10 mouse cellular contexts compared by ENCODE assay signal in genomic region chr3:84461687-84462086, GRCm38 (mm10). TPM values are rescaled to one million over a fixed set of nuclear protein-coding genes. Genes with fewer than 3 reads are reported as not detected.
DNase-seq lines count a peak whose midpoint lies in the region; ATAC-seq and TF ChIP-seq lines count a peak whose summit lies in the region.
"Had no signal": no experiment of that assay in that cellular context is flagged by ENCODE, and none has a peak within 500 bp of the region (broad histone marks: within the 10 kb centered on the region; RNA-seq: fewer than 3 reads in every experiment).

No protein-coding gene starts in this region.

- no peaks in the 10 kb centered on the region for H3K79me2 ChIP-seq in MEL (ENCODE audit: control insufficient read depth, insufficient read depth, low read length, poor library complexity)

- intact Hi-C loops in heart, postnatal 25 days (cut with DNase I) = no loop called here

- DNase-seq in heart, postnatal 25 days (ENCODE audit: low spot score) = no peak
- no peak for DNase-seq in MEL (ENCODE audit: low read depth, low spot score)
- no peak for DNase-seq in liver, embryonic 11.5 days (ENCODE audit: low spot score)
- DNase-seq in adrenal gland, adult 8-10 months = no peak
- DNase-seq in left cerebral cortex, adult 9 months (ENCODE audit: low spot score in 2 of 2) = no peak
- DNase-seq in frontal cortex, postnatal 14 days (ENCODE audit: low spot score in 2 of 2) = no peak
- DNase-seq: cerebellum, adult 9-10 months; right cerebral cortex, postnatal 25 days had no signal

- H3K27me3 ChIP-seq in heart, embryonic 16.5 days (ENCODE audit: control insufficient read depth, insufficient read depth, low read length) = no peaks in the 10 kb centered on the region; the same call in none of the 2 replicates
- no peaks in the 10 kb centered on the region for H3K27me3 ChIP-seq in MEL (ENCODE audit: control insufficient read depth in 1 of 2, insufficient read depth in 2 of 2, low read length in 2 of 2)
- no peaks in the 10 kb centered on the region for H3K27me3 ChIP-seq in embryonic facial prominence, embryonic 12.5 days
- H3K27me3 ChIP-seq in liver, embryonic 11.5 days (replicated peaks; ENCODE audit: control insufficient read depth, insufficient read depth, low read length) = 0 out of 2 replicates have a peak, but pooled peaks cover 2% of the 10 kb centered on the region

- no peak overlapping the region for H3K9ac ChIP-seq in heart, embryonic 16.5 days (ENCODE audit: low read length)
- H3K9ac ChIP-seq in MEL (ENCODE audit: control insufficient read depth, low read depth, low read length, poor library complexity, severe bottlenecking) = no peak overlapping the region
- no peak overlapping the region for H3K9ac ChIP-seq in embryonic facial prominence, embryonic 12.5 days
- H3K9ac ChIP-seq in liver, embryonic 11.5 days (ENCODE audit: low read depth, low read length) = peak overlapping the region; percentile 8; the same call in 1 of the 2 replicates

- TF ChIP-seq EP300 in MEL (IDR thresholded peaks at IDR 0.05; ENCODE audit: low read depth in 1 of 2, low read length in 2 of 2) = no peak

- H3K27ac ChIP-seq in heart, embryonic 16.5 days (ENCODE audit: low read length) = peak overlapping the region; percentile 48
- H3K27ac ChIP-seq in MEL (ENCODE audit: control insufficient read depth, low read depth, low read length) = peak overlapping the region; percentile 75
- 0 out of 2 replicates have a peak overlapping the region, but pooled peaks have one; percentile 9 for H3K27ac ChIP-seq in embryonic facial prominence, embryonic 12.5 days
- H3K27ac ChIP-seq in liver, embryonic 11.5 days (ENCODE audit: low read depth, low read length) = peak overlapping the region; percentile 82

- no peak for TF ChIP-seq CTCF in MEL (IDR thresholded peaks at IDR 0.05 in 2 of 3, conservative IDR thresholded peaks at IDR 0.05 in 1 of 3; ENCODE audit: control insufficient read depth in 1 of 3, insufficient read depth in 1 of 3, low read depth in 2 of 3, low read length in 3 of 3, poor library complexity in 1 of 3, severe bottlenecking in 1 of 3)

- no peaks in the 10 kb centered on the region for H3K36me3 ChIP-seq in heart, embryonic 16.5 days (ENCODE audit: control insufficient read depth, insufficient read depth)
- H3K36me3 ChIP-seq in MEL (ENCODE audit: control insufficient read depth in 1 of 2, insufficient read depth in 2 of 2, low read length in 2 of 2) = peaks cover 0 to 19% of the 10 kb centered on the region in 2 experiments; a peak in 2 of 4 replicates
- H3K36me3 ChIP-seq in embryonic facial prominence, embryonic 12.5 days = no peaks in the 10 kb centered on the region
- no peaks in the 10 kb centered on the region for H3K36me3 ChIP-seq in liver, embryonic 11.5 days (ENCODE audit: control insufficient read depth, insufficient read depth, low read length)

- no peak for TF ChIP-seq RAD21 in MEL (IDR thresholded peaks at IDR 0.05; ENCODE audit: low read depth, low read length)

- H3K4me1 ChIP-seq in heart, embryonic 16.5 days (ENCODE audit: control insufficient read depth, insufficient read depth, low read length) = peaks cover 13% of the 10 kb centered on the region
- H3K4me1 ChIP-seq in MEL (ENCODE audit: control insufficient read depth in 1 of 2, insufficient read depth in 2 of 2, low read length in 2 of 2) = peaks cover 21 to 30% of the 10 kb centered on the region in 2 experiments
- H3K4me1 ChIP-seq in embryonic facial prominence, embryonic 12.5 days = peaks cover 27% of the 10 kb centered on the region
- peaks cover 52% of the 10 kb centered on the region for H3K4me1 ChIP-seq in liver, embryonic 11.5 days (replicated peaks; ENCODE audit: control insufficient read depth, insufficient read depth, low read length)

- H3K4me3 ChIP-seq in heart, embryonic 16.5 days (ENCODE audit: low read length) = no peak overlapping the region
- H3K4me3 ChIP-seq in MEL (ENCODE audit: control insufficient read depth in 1 of 2, insufficient read depth in 1 of 2, low read depth in 2 of 2, low read length in 2 of 2) = no peak overlapping the region
- H3K4me3 ChIP-seq in embryonic facial prominence, embryonic 12.5 days = no peak overlapping the region
- no peak overlapping the region for H3K4me3 ChIP-seq in liver, embryonic 11.5 days (ENCODE audit: low read depth, low read length)

- no peaks in the 10 kb centered on the region for H3K9me3 ChIP-seq in heart, embryonic 16.5 days (replicated peaks; ENCODE audit: control insufficient read depth, low read length)
- H3K9me3 ChIP-seq in MEL (replicated peaks; ENCODE audit: insufficient read depth, low read length) = no peaks in the 10 kb centered on the region
- H3K9me3 ChIP-seq in embryonic facial prominence, embryonic 12.5 days = no peaks in the 10 kb centered on the region
- H3K9me3 ChIP-seq in liver, embryonic 11.5 days (ENCODE audit: control insufficient read depth, low read length) = no peaks in the 10 kb centered on the region

- 27% methylated on average over 3 of the region's 4 CpGs for WGBS in heart, embryonic 16.5 days
- WGBS in embryonic facial prominence, embryonic 12.5 days = 28% methylated on average over 4 of the region's 4 CpGs
- WGBS in liver, embryonic 11.5 days = 24% methylated on average over 4 of the region's 4 CpGs

- ATAC-seq in heart, embryonic 16.5 days (replicated peaks; ENCODE audit: extremely low read depth, insufficient read depth, low FRiP score) = no peak; the same call in 1 of the 2 replicates
- ATAC-seq in embryonic facial prominence, embryonic 12.5 days (ENCODE audit: insufficient number of reproducible peaks, insufficient read depth, low FRiP score, low TSS enrichment) = no peak; the same call in 1 of the 2 replicates
- peak; percentile 60 for ATAC-seq in liver, embryonic 11.5 days (replicated peaks; ENCODE audit: low FRiP score)

- no peak overlapping the region for H3K4me2 ChIP-seq in heart, embryonic 16.5 days (ENCODE audit: low read depth, low read length)
- H3K4me2 ChIP-seq in embryonic facial prominence, embryonic 12.5 days (replicated peaks) = no peak overlapping the region
- H3K4me2 ChIP-seq in liver, embryonic 11.5 days = no peak overlapping the region

- TF ChIP-seq POLR2A in MEL (IDR thresholded peaks at IDR 0.05; ENCODE audit: control insufficient read depth in 1 of 2, insufficient read depth in 1 of 2, low read depth in 1 of 2, low read length in 2 of 2, poor library complexity in 1 of 2) = no peak

TF ChIP-seq in MEL, 35 proteins besides CTCF, POLR2A, EP300 and RAD21:
- no peak for TF ChIP-seq KAT2A (conservative IDR thresholded peaks at IDR 0.05; ENCODE audit: low read depth, low read length)
- no peak for TF ChIP-seq MYC (IDR thresholded peaks at IDR 0.05; ENCODE audit: low read depth, low read length)
- no peak for TF ChIP-seq SIN3A (IDR thresholded peaks at IDR 0.05; ENCODE audit: low read length)
- no peak for TF ChIP-seq ZC3H11A (IDR thresholded peaks at IDR 0.05; ENCODE audit: low read depth, low read length)
- no peak for TF ChIP-seq RCOR1 (IDR thresholded peaks at IDR 0.05; ENCODE audit: low read depth, low read length)
- TF ChIP-seq MEF2A (IDR thresholded peaks at IDR 0.05; ENCODE audit: extremely low read depth, insufficient replicate concordance, low read depth, low read length, poor library complexity, severe bottlenecking) = no peak
- TF ChIP-seq BHLHE40 (IDR thresholded peaks at IDR 0.05; ENCODE audit: borderline replicate concordance, low read depth, low read length) = no peak
- no peak for TF ChIP-seq CHD2 (IDR thresholded peaks at IDR 0.05; ENCODE audit: low read length)
- no peak for TF ChIP-seq TBP (IDR thresholded peaks at IDR 0.05; ENCODE audit: low read depth, low read length)
- TF ChIP-seq GABPA (IDR thresholded peaks at IDR 0.05; ENCODE audit: low read depth, low read length) = no peak
- TF ChIP-seq USF2 (IDR thresholded peaks at IDR 0.05; ENCODE audit: borderline replicate concordance in 1 of 2, insufficient read depth in 1 of 2, low read depth in 1 of 2, low read length in 2 of 2) = no peak
- TF ChIP-seq MYB (IDR thresholded peaks at IDR 0.05; ENCODE audit: low read depth, low read length) = no peak
- TF ChIP-seq MAX (IDR thresholded peaks at IDR 0.05; ENCODE audit: low read length) = no peak
- no peak for TF ChIP-seq UBTF (IDR thresholded peaks at IDR 0.05; ENCODE audit: borderline replicate concordance, insufficient read depth, low read depth, low read length)
- no peak for TF ChIP-seq USF1 (IDR thresholded peaks at IDR 0.05; ENCODE audit: low read depth, low read length)
- TF ChIP-seq MAFK (IDR thresholded peaks at IDR 0.05; ENCODE audit: borderline replicate concordance, low read depth, low read length) = no peak
- TF ChIP-seq NRF1 (IDR thresholded peaks at IDR 0.05; ENCODE audit: insufficient read depth, low read depth, low read length, poor library complexity, severe bottlenecking) = no peak
- no peak for TF ChIP-seq ELF1 (IDR thresholded peaks at IDR 0.05; ENCODE audit: low read depth, low read length)

RNA-seq across cellular contexts. Expression of gene Fhdc1, which starts 18.5 kb away (rescaled TPM):
- polyA plus RNA-seq in heart, embryonic 16.5 days (2015; fragmentation: Nextera tagmentation; extraction: Ambion mirVana) = 1.7 and 2.0 TPM in 2 replicates
- under 1 TPM; 0.59 to 0.62 TPM for total RNA-seq in heart, postnatal 25 days (2021)
- total RNA-seq in MEL (2012; rRNA removed) = 0.42 and 0.54 TPM in 2 replicates
- polyA plus RNA-seq in MEL (2012; ENCODE audit: insufficient read depth in 1 of 2, insufficient read length in 2 of 2, low read depth in 1 of 2, low replicate concordance in 2 of 2, missing spikeins in 1 of 2) = 1 to 10 TPM in 1 of 2 experiments, not detected in 1; 2.0 TPM
- polyA plus RNA-seq in embryonic facial prominence, embryonic 12.5 days (2016; fragmentation: Nextera tagmentation; extraction: Ambion mirVana) = 5.9 and 6.6 TPM in 2 replicates
- 7.6 and 11.6 TPM in 2 replicates for polyA plus RNA-seq in liver, embryonic 11.5 days (2014; fragmentation: Nextera tagmentation; extraction: Ambion mirVana)
- 1 to 10 TPM; 1.7 to 5.5 (median 3.7) TPM for total RNA-seq in adrenal gland, adult 8-10 months (2022)

Comparison
In these comparisons a context has a peak if more than half of its experiments do, and no peak if none do; other contexts are left out.
1. H3K27ac ChIP-seq: peak in every context shown above with its lines; median percentile 82 in liver, embryonic 11.5 days; 75 in MEL; 48 in heart, embryonic 16.5 days; 9 in embryonic facial prominence, embryonic 12.5 days.